In the genomic region with DNA sequence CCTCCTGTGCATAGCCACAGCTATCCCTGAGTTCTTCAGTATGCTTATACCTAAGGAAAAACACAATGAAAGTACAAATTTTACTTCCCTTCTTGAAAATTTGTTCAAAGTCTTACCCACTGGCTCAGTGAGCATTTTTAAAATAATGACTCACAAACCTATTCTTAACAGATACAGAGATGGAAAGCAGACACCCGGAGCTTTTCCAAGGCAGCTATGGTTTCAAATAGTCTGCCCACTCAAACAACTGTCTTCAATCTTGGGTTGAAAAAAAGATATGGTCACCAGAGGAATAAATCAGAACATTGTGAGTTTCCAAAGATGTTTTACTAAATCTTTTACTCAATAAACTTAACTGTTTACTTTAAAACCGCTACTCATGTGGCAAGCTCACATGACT, we compare ENCODE assay signal across 9 mouse cellular contexts.
"Had no signal": no experiment of that assay in that cellular context is flagged by ENCODE, and none has a peak within 500 bp of the region (broad histone marks: within the 10 kb centered on the region; RNA-seq: fewer than 3 reads in every experiment).

No protein-coding gene starts in this region.

- ATAC-seq: intestine, embryonic 16.5 days; lung, postnatal 0 days; midbrain, embryonic 13.5 days had no signal

- DNase-seq: kidney, adult 2 months; kidney, postnatal 14 days; layer of hippocampus, postnatal 36 days; lung, adult 2 months; lung, postnatal 36 days; thymus, postnatal 4 days had no signal
